Mouse (Mus musculus) monocyte, adult 5-6 weeks (primary cell): ENCODE measurements at regions not wholly inside any gene's neighbourhood (a gene's known extent, or its start where the extent isn't known, plus 50 kb on each side); places are given as distances from the start of the nearest gene placed in this dataset.

Experiments used
- ATAC-seq: fragments of 153-309, 156-312 bp; replicated peaks from 2 replicates; pipeline ENCODE4 v1.8.0; 2017; ENCODE audit warnings: mild to moderate bottlenecking; ENCODE audit not compliant: low TSS enrichment, insufficient number of reproducible peaks, severe bottlenecking, poor library complexity, low FRiP score

GRCm38 (mm10) chr4:56686141-56686540 is 53.7 kb upstream of the Gm26657 start:
- no peak for ATAC-seq

- no peak for ATAC-seq
Observed at GRCm38 (mm10) chr4:56685696-56686095, 54.2 kb upstream of the Gm26657 start.

- ATAC-seq: peak; percentile 88
Observed at GRCm38 (mm10) chr4:56685123-56685522, 54.7 kb upstream of the Gm26657 start.

- ATAC-seq: no peak
Observed at GRCm38 (mm10) chr4:56684031-56684430, 55.8 kb upstream of the Gm26657 start.

- ATAC-seq: no peak
Observed at GRCm38 (mm10) chr4:56681121-56681520, 58.7 kb upstream of the Gm26657 start.

GRCm38 (mm10) chr4:56673868-56674267 is 66.0 kb upstream of the Gm26657 start:
- ATAC-seq: no peak

- no peak for ATAC-seq
Observed at GRCm38 (mm10) chr4:56664921-56665320, 74.9 kb upstream of the Gm26657 start.

GRCm38 (mm10) chr4:56661816-56662215 is 78.1 kb upstream of the Gm26657 start:
- no peak for ATAC-seq

GRCm38 (mm10) chr4:56657046-56657445 is 82.8 kb upstream of the Gm26657 start:
- no peak for ATAC-seq

GRCm38 (mm10) chr4:56654327-56654726 is 85.5 kb upstream of the Gm26657 start:
- ATAC-seq: no peak

GRCm38 (mm10) chr4:56652819-56653218 is 87.1 kb upstream of the Gm26657 start:
- ATAC-seq: no peak

GRCm38 (mm10) chr4:56649731-56650130 is 90.1 kb upstream of the Gm26657 start:
- ATAC-seq: no peak

- ATAC-seq: no peak
Observed at GRCm38 (mm10) chr4:56643999-56644962, 95.6 kb upstream of the Gm26657 start.

- no peak for ATAC-seq
Observed at GRCm38 (mm10) chr4:56643491-56643890, 96.4 kb upstream of the Gm26657 start.

- no peak for ATAC-seq
Observed at GRCm38 (mm10) chr4:56639709-56640108, 100.2 kb upstream of the Gm26657 start.

GRCm38 (mm10) chr4:56638704-56639478 is 101.0 kb upstream of the Gm26657 start:
- no peak for ATAC-seq

- no peak for ATAC-seq
Observed at GRCm38 (mm10) chr4:56636265-56636664, 103.6 kb upstream of the Gm26657 start.

GRCm38 (mm10) chr4:56633528-56633927 is 106.3 kb upstream of the Gm26657 start:
- ATAC-seq: no peak

- ATAC-seq: no peak
Observed at GRCm38 (mm10) chr4:56630251-56630650, 109.6 kb upstream of the Gm26657 start.

- ATAC-seq: no peak
Observed at GRCm38 (mm10) chr4:56627206-56627605, 112.7 kb upstream of the Gm26657 start.
